Mouse (Mus musculus): ENCODE measurements around the gene Lrsam1. TPM values are rescaled to one million over a fixed set of nuclear protein-coding genes. Genes with fewer than 3 reads are reported as not detected.

Lrsam1 gene
- polyA plus RNA-seq, 1 experiment from 2014 or later = 10.4 TPM

DNA sequence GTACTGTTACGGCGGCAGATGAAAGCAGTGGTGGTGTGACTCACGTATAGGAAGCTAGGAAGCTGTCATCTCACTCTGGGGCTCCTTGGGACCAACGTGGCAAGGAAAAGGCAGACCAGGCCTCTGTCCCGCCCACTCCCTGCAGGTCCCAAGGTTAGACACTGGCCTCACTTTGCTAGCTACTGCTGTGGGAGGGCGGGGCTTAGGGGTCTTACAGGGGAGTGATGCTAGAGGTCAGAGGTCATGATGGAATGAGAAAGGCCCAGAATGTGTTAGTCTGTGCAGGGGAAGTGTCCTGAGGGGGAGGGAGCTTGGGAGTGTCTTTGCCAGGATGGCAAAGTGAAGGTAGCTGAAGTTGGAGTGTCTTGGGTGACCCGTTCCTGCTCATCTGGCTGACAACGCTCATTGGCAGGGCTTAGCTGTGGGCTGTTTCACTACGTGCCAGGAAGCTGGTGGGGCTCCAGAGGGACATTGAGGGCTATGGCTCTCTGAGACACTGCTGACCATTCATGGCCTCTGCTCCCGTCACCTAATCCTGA, 37.0 kb downstream of the Lrsam1 start:
- Histone ChIP-seq H3K36me3 (peaks cover 78% of the 10 kb centered on the region), H3K27ac (no peak overlapping the region), H3K4me3 (replicated peaks) (no peak overlapping the region), H3K9me3 (no peaks in the 10 kb centered on the region), H3K9ac (replicated peaks) (no peak overlapping the region), H3K4me1 (replicated peaks) (0 out of 2 replicates have a peak, but pooled peaks cover 4% of the 10 kb centered on the region), H3K4me2 (no peak overlapping the region), H3K27me3 (no peaks in the 10 kb centered on the region)
- 68% methylated on average over 10 of the region's 10 CpGs for WGBS
- no peak for ATAC-seq (ENCODE audit: insufficient number of reproducible peaks, insufficient read depth, low FRiP score, low TSS enrichment, low read depth)

DNA sequence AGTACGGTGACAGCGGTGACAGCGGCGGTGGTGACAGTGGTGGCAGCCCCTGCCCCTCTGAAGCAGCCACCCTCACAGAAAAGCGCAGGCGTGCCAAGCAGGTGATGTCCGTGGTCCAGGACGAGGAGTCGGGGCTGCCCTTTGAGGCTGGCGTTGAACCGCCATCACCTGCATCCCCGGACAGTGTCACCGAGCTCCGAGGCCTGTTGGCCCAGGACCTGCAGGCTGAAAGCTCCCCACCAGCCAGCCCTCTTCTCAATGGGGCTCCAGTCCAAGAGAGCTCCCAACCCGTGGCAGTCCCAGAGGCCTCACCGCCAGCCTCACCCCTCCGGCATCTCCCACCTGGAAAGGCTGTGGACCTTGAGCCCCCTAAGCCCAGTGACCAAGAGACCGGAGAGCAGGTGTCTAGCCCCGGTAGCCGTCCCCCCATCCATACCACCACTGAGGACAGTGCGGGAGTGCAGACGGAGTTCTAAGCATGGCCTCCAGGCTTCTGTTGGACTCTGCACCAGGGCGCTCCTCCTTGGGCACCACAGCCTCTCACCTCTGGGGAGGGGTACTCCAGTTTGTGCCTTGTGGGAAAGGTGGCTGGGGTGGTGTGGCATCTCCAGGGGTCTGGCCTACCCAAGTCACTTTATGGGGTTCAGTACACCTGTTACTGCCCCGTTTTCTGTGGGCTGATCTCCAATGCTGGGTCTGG, 37.7 kb downstream of the Lrsam1 start:
- Histone ChIP-seq H3K27ac (no peak overlapping the region), H3K4me2 (no peak overlapping the region), H3K9me3 (no peaks in the 10 kb centered on the region), H3K9ac (replicated peaks) (no peak overlapping the region), H3K4me3 (replicated peaks) (no peak overlapping the region), H3K27me3 (no peaks in the 10 kb centered on the region), H3K36me3 (peaks cover 78% of the 10 kb centered on the region), H3K4me1 (replicated peaks) (peaks cover 8% of the 10 kb centered on the region)
- ATAC-seq (ENCODE audit: insufficient number of reproducible peaks, insufficient read depth, low FRiP score, low TSS enrichment, low read depth) = no peak
- WGBS = 91% methylated on average over 24 of the region's 24 CpGs

GRCm38 (mm10) chr2:32922564-32922963, 38.9 kb downstream of the Lrsam1 start:
- Histone ChIP-seq H3K27ac (no peak overlapping the region), H3K36me3 (peaks cover 81% of the 10 kb centered on the region)
- 83% methylated on average over 13 of the region's 13 CpGs for WGBS

GRCm38 (mm10) chr2:32921801-32922380, 39.5 kb downstream of the Lrsam1 start:
- Histone ChIP-seq H3K4me2 (no peak overlapping the region), H3K4me1 (replicated peaks) (peaks cover 19% of the 10 kb centered on the region), H3K27me3 (no peaks in the 10 kb centered on the region), H3K9me3 (no peaks in the 10 kb centered on the region), H3K36me3 (peaks cover 77% of the 10 kb centered on the region), H3K9ac (replicated peaks) (no peak overlapping the region), H3K27ac (no peak overlapping the region), H3K4me3 (replicated peaks) (no peak overlapping the region)
- no peak for ATAC-seq (ENCODE audit: insufficient number of reproducible peaks, insufficient read depth, low FRiP score, low TSS enrichment, low read depth)
- WGBS = 94% methylated on average over 15 of the region's 15 CpGs

More at GRCm38 (mm10) chr2:32922564-32922963, 38.9 kb downstream of the Lrsam1 start:
- no peak for ATAC-seq (ENCODE audit: insufficient number of reproducible peaks, insufficient read depth, low FRiP score, low TSS enrichment, low read depth)
- no peak overlapping the region for H3K9ac ChIP-seq (replicated peaks)
- H3K9me3 ChIP-seq = no peaks in the 10 kb centered on the region
- no peak overlapping the region for H3K4me2 ChIP-seq
- no peak overlapping the region for H3K4me3 ChIP-seq (replicated peaks)
- no peaks in the 10 kb centered on the region for H3K27me3 ChIP-seq
- H3K4me1 ChIP-seq (replicated peaks) = peaks cover 15% of the 10 kb centered on the region

- Histone ChIP-seq H3K4me3 (replicated peaks) (no peak overlapping the region), H3K4me2 (no peak overlapping the region), H3K27me3 (no peaks in the 10 kb centered on the region), H3K27ac (no peak overlapping the region), H3K4me1 (replicated peaks) (peaks cover 19% of the 10 kb centered on the region), H3K36me3 (peaks cover 76% of the 10 kb centered on the region), H3K9ac (replicated peaks) (no peak overlapping the region), H3K9me3 (no peaks in the 10 kb centered on the region)
- ATAC-seq (ENCODE audit: insufficient number of reproducible peaks, insufficient read depth, low FRiP score, low TSS enrichment, low read depth) = no peak
- 83% methylated on average over 7 of the region's 7 CpGs for WGBS
Measured at GRCm38 (mm10) chr2:32921235-32921634, 40.2 kb downstream of the Lrsam1 start.

DNA sequence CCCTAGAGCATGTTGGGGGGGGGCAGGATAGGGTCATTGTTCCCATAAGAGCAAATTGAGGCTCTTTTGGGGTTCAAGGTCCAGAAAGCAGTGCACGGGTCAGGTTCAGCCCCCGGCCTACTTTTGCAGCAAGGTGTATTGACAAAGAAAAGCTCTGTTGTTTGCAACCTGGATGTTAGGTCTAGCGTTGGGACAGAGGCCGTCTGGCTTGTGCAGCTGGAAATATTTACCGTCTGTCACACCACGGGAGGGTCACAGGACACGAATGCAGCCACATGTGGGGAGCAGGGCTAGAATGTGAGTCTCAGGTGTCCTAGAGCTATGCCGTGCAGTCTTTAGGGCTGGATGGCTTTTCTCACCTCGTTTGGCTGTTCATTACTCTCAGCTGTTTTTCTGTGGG, 43.0 kb downstream of the Lrsam1 start:
- Histone ChIP-seq H3K9ac (replicated peaks) (no peak overlapping the region), H3K4me2 (no peak overlapping the region), H3K36me3 (peaks cover 67% of the 10 kb centered on the region), H3K27ac (peak overlapping the region; percentile 82), H3K4me1 (replicated peaks) (peaks cover 34% of the 10 kb centered on the region), H3K9me3 (no peaks in the 10 kb centered on the region), H3K4me3 (replicated peaks) (no peak overlapping the region), H3K27me3 (no peaks in the 10 kb centered on the region)
- 27% methylated on average over 9 of the region's 9 CpGs for WGBS
- ATAC-seq (ENCODE audit: insufficient number of reproducible peaks, insufficient read depth, low FRiP score, low TSS enrichment, low read depth) = no peak

DNA sequence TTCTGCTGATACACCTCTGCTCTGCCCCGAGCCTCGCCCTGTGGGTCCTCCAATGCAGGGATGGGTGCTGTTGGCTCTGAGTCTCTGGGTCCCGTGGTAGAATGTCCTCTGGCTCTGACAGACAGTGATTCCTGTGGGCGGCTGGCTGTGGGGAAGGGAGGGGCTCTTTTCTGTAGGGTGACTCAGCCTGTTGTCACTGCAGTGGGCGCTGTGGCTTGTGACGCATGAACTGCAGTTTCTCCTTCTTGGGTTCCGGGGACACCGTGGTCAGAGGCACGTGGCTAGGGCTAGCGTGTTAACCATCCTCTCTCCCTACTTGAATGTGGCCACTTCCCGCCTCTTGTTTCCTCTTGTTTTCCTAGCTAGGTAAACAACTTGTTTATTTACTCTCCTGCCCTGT, 43.9 kb downstream of the Lrsam1 start:
- Histone ChIP-seq H3K27me3 (no peaks in the 10 kb centered on the region), H3K27ac (peak overlapping the region; percentile 82), H3K4me1 (replicated peaks) (peaks cover 34% of the 10 kb centered on the region), H3K36me3 (peaks cover 65% of the 10 kb centered on the region), H3K4me3 (replicated peaks) (no peak overlapping the region), H3K9me3 (no peaks in the 10 kb centered on the region), H3K9ac (replicated peaks) (no peak overlapping the region; the same call in 1 of the 2 replicates), H3K4me2 (no peak overlapping the region)
- WGBS = 82% methylated on average over 11 of the region's 11 CpGs
- no peak for ATAC-seq (ENCODE audit: insufficient number of reproducible peaks, insufficient read depth, low FRiP score, low TSS enrichment, low read depth)

DNA sequence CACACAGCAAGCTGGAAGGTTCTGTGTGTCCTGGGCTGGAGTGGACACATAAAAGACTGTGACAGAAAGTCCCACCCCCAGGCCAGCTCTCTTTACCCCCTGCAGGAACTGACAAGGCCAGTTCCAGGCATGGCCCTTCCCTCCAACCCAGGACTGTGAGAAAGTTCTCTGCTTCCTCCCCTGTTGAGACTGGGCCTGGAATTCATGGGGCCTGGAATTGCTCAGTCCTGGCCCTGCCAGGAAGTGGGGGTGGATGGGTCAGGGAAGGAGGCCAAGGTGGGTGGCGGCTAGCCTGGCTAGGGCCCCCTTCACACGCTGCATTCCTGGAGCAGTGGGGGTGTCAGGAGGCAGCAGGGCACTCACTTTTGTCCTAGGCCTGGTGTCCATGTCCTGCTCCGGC, 46.5 kb downstream of the Lrsam1 start:
- WGBS = 32% methylated on average over 3 of the region's 3 CpGs

DNA sequence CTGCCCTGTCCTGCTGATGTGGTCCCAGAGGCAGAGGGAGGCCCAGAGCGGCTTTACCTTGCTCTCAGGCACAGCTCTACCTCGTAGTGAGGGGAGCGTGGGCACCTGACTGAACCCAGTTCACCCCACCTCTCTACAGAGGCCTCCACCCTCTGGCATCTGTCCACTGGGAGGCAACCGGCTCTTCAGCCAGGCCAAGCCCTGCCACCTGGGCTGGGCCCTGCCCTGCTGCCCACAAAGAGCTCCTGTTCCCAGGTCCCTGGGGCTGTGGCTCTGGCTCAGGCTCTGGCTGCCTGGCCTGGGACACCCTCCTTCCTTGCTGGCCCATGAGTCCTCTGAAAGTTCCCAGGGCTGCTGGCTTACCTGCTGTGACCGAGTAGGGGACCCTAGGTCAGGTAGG, 47.1 kb downstream of the Lrsam1 start:
- Histone ChIP-seq H3K27me3 (no peaks in the 10 kb centered on the region), H3K36me3 (peaks cover 63% of the 10 kb centered on the region), H3K4me3 (replicated peaks) (no peak overlapping the region), H3K9me3 (no peaks in the 10 kb centered on the region), H3K27ac (peak overlapping the region; percentile 86), H3K4me1 (replicated peaks) (peaks cover 34% of the 10 kb centered on the region), H3K9ac (replicated peaks) (peak overlapping the region; percentile 42; the same call in 1 of the 2 replicates), H3K4me2 (no peak overlapping the region)
- WGBS = 66% methylated on average over 5 of the region's 5 CpGs
- ATAC-seq (ENCODE audit: insufficient number of reproducible peaks, insufficient read depth, low FRiP score, low TSS enrichment, low read depth) = no peak

More for the DNA sequence above, 46.5 kb downstream of the Lrsam1 start:
- Histone ChIP-seq H3K4me1 (replicated peaks) (peaks cover 34% of the 10 kb centered on the region), H3K27me3 (no peaks in the 10 kb centered on the region), H3K9me3 (no peaks in the 10 kb centered on the region), H3K4me2 (no peak overlapping the region), H3K36me3 (peaks cover 63% of the 10 kb centered on the region), H3K27ac (peak overlapping the region; percentile 86), H3K9ac (replicated peaks) (peak overlapping the region; percentile 42), H3K4me3 (replicated peaks) (no peak overlapping the region)
- ATAC-seq (ENCODE audit: insufficient number of reproducible peaks, insufficient read depth, low FRiP score, low TSS enrichment, low read depth) = peak; percentile 39; the same call in 1 of the 2 replicates

DNA sequence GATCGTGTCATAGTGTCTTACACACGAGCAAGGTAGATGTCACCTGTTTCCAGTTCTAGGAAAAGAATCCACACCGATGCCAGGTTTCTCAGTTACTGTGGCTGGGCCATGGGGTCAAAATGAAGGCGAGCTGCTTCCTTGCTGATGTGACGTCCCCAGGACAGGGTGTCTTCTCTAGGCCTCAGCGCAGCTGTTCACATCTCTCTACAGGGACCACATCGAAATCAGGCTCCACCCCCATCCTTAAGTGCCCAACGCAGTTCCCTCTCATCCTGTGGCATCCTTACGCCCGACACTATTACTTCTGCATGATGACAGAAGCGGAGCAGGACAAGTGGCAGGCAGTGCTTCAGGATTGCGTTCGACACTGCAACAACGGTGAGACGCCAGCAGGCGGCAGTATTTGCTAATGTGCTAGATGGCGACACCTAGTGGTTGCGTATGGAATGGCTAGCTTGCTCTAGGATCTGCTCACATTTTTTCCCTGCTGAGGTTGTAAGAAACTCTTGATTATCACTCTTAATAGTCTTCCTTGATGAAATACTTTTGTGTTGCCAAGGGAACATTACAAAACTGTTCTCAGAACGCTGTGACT, 49.1 kb downstream of the Lrsam1 start:
- ATAC-seq (ENCODE audit: insufficient number of reproducible peaks, insufficient read depth, low FRiP score, low TSS enrichment, low read depth) = no peak
- H3K4me3 ChIP-seq (replicated peaks) = no peak overlapping the region
- no peaks in the 10 kb centered on the region for H3K9me3 ChIP-seq
- no peaks in the 10 kb centered on the region for H3K27me3 ChIP-seq
- H3K27ac ChIP-seq = no peak overlapping the region
- no peak overlapping the region for H3K9ac ChIP-seq (replicated peaks)
- H3K4me1 ChIP-seq (replicated peaks) = peaks cover 36% of the 10 kb centered on the region
- WGBS = 31% methylated on average over 19 of the region's 19 CpGs
- peaks cover 60% of the 10 kb centered on the region for H3K36me3 ChIP-seq
- H3K4me2 ChIP-seq = no peak overlapping the region

GRCm38 (mm10) chr2:32911639-32912182, 49.7 kb downstream of the Lrsam1 start:
- Histone ChIP-seq H3K9ac (replicated peaks) (no peak overlapping the region), H3K27ac (no peak overlapping the region), H3K27me3 (no peaks in the 10 kb centered on the region), H3K4me3 (replicated peaks) (no peak overlapping the region), H3K4me2 (no peak overlapping the region), H3K9me3 (no peaks in the 10 kb centered on the region), H3K36me3 (peaks cover 60% of the 10 kb centered on the region), H3K4me1 (replicated peaks) (peaks cover 40% of the 10 kb centered on the region)
- WGBS = 87% methylated on average over 7 of the region's 7 CpGs
- no peak for ATAC-seq (ENCODE audit: insufficient number of reproducible peaks, insufficient read depth, low FRiP score, low TSS enrichment, low read depth)
